ENCODE assay signal across 9 mouse cellular contexts in genomic region chr16:30503958-30504357, GRCm38 (mm10). TPM values are rescaled to one million over a fixed set of nuclear protein-coding genes. Genes with fewer than 3 reads are reported as not detected.
DNase-seq lines count a peak whose midpoint lies in the region; ATAC-seq and TF ChIP-seq lines count a peak whose summit lies in the region.
"Had no signal": no experiment of that assay in that cellular context is flagged by ENCODE, and none has a peak within 500 bp of the region (broad histone marks: within the 10 kb centered on the region; RNA-seq: fewer than 3 reads in every experiment).

No protein-coding gene starts in this region.

- TF ChIP-seq CTCF in left cerebral cortex, adult 2 months (IDR thresholded peaks at IDR 0.05) = peak; percentile 76
- peak; percentile 89 to 92 (median 92) for TF ChIP-seq CTCF in MEL (IDR thresholded peaks at IDR 0.05 in 2 of 3, conservative IDR thresholded peaks at IDR 0.05 in 1 of 3; ENCODE audit: control insufficient read depth in 1 of 3, insufficient read depth in 1 of 3, low read depth in 2 of 3, low read length in 3 of 3, poor library complexity in 1 of 3, severe bottlenecking in 1 of 3)

- peak overlapping the region; percentile 33; the same call in 1 of the 2 replicates for H3K4me2 ChIP-seq in liver, embryonic 12.5 days
- no peak overlapping the region for H3K4me2 ChIP-seq in neural tube, embryonic 11.5 days (ENCODE audit: low read depth)

- no peak for DNase-seq in left cerebral cortex, adult 2 months (ENCODE audit: extremely low spot score in 1 of 2, low spot score in 2 of 2)
- DNase-seq in left cerebral cortex, postnatal 36 days (ENCODE audit: low spot score in 2 of 2) = no peak
- DNase-seq in MEL (ENCODE audit: low read depth, low spot score) = peak; percentile 75
- DNase-seq in embryo, embryonic 9.5 days (ENCODE audit: extremely low spot score) = peak; percentile 71
- peak; percentile 60 for DNase-seq in neural tube, embryonic 11.5 days (ENCODE audit: low spot score)
- no peak for DNase-seq in left cerebral cortex, adult 8-10 months (ENCODE audit: low spot score in 2 of 2)

- H3K9me3 ChIP-seq in MEL (replicated peaks; ENCODE audit: insufficient read depth, low read length) = no peaks in the 10 kb centered on the region
- H3K9me3 ChIP-seq in liver, embryonic 12.5 days (replicated peaks) = no peaks in the 10 kb centered on the region
- H3K9me3 ChIP-seq in neural tube, embryonic 11.5 days (ENCODE audit: control insufficient read depth, low read length) = no peaks in the 10 kb centered on the region

- no peaks in the 10 kb centered on the region for H3K27me3 ChIP-seq in MEL (ENCODE audit: control insufficient read depth in 1 of 2, insufficient read depth in 2 of 2, low read length in 2 of 2)
- peaks cover 11% of the 10 kb centered on the region; the same call in 1 of the 2 replicates for H3K27me3 ChIP-seq in liver, embryonic 12.5 days (replicated peaks)
- H3K27me3 ChIP-seq in neural tube, embryonic 11.5 days (ENCODE audit: control insufficient read depth, insufficient read depth, low read length) = no peaks in the 10 kb centered on the region

- no peak for TF ChIP-seq EP300 in MEL (IDR thresholded peaks at IDR 0.05; ENCODE audit: low read depth in 1 of 2, low read length in 2 of 2)

- peak; percentile 96 for TF ChIP-seq RAD21 in MEL (IDR thresholded peaks at IDR 0.05; ENCODE audit: low read depth, low read length)

- ATAC-seq in hematopoietic stem cell, adult 5-6 weeks (replicated peaks in 1 of 2; ENCODE audit: insufficient read depth in 1 of 2, low FRiP score in 2 of 2, low TSS enrichment in 1 of 2, low read depth in 1 of 2, poor library complexity in 2 of 2, severe bottlenecking in 2 of 2) = peak; percentile 81 to 87
- peak; percentile 46; the same call in 1 of the 2 replicates for ATAC-seq in liver, embryonic 12.5 days
- no peak for ATAC-seq in neural tube, embryonic 11.5 days (ENCODE audit: insufficient read depth, low FRiP score, low TSS enrichment)

- no peak for TF ChIP-seq POLR2A in MEL (IDR thresholded peaks at IDR 0.05; ENCODE audit: control insufficient read depth in 1 of 2, insufficient read depth in 1 of 2, low read depth in 1 of 2, low read length in 2 of 2, poor library complexity in 1 of 2)

- H3K4me3 ChIP-seq in left cerebral cortex, adult 2 months = no peak overlapping the region
- H3K4me3 ChIP-seq in MEL (ENCODE audit: control insufficient read depth in 1 of 2, insufficient read depth in 1 of 2, low read depth in 2 of 2, low read length in 2 of 2) = peak overlapping the region in 1 of 2 experiments; percentile 28; a peak in 2 of 4 replicates
- no peak overlapping the region; the same call in 1 of the 2 replicates for H3K4me3 ChIP-seq in liver, embryonic 12.5 days
- H3K4me3 ChIP-seq in neural tube, embryonic 11.5 days (ENCODE audit: low read depth, low read length) = no peak overlapping the region
- H3K4me3 ChIP-seq: erythroblast, embryonic 14.5 days had no signal

- H3K27ac ChIP-seq in left cerebral cortex, adult 2 months = no peak overlapping the region
- H3K27ac ChIP-seq in MEL (ENCODE audit: control insufficient read depth, low read depth, low read length) = no peak overlapping the region
- H3K27ac ChIP-seq in liver, embryonic 12.5 days = no peak overlapping the region
- no peak overlapping the region for H3K27ac ChIP-seq in neural tube, embryonic 11.5 days (ENCODE audit: low read depth, low read length)

- intact Hi-C loops in left cerebral cortex, adult 2 months (cut with DNase I) = loop anchor here (1.0 kb wide), 1 partner anchor 130 kb away; no protein-coding TSS in a partner anchor
- intact Hi-C loops in left cerebral cortex, postnatal 36 days (cut with DNase I) = loop anchor here (2.0 to 10.0 kb wide), 2 partner anchors 129 to 249 kb away; no protein-coding TSS in a partner anchor

- peaks cover 0 to 7% of the 10 kb centered on the region in 2 experiments; a peak in 2 of 4 replicates for H3K36me3 ChIP-seq in MEL (ENCODE audit: control insufficient read depth in 1 of 2, insufficient read depth in 2 of 2, low read length in 2 of 2)
- no peaks in the 10 kb centered on the region for H3K36me3 ChIP-seq in liver, embryonic 12.5 days
- no peaks in the 10 kb centered on the region for H3K36me3 ChIP-seq in neural tube, embryonic 11.5 days (ENCODE audit: control insufficient read depth, insufficient read depth, low read length)

- 10% methylated on average over 15 of the region's 15 CpGs for WGBS in liver, embryonic 12.5 days (ENCODE audit: insufficient replicate concordance)
- 22% methylated on average over 15 of the region's 15 CpGs for WGBS in neural tube, embryonic 11.5 days

- H3K79me2 ChIP-seq in MEL (ENCODE audit: control insufficient read depth, insufficient read depth, low read length, poor library complexity) = no peaks in the 10 kb centered on the region

- peaks cover 0 to 11% of the 10 kb centered on the region in 2 experiments; a peak in 2 of 4 replicates for H3K4me1 ChIP-seq in MEL (ENCODE audit: control insufficient read depth in 1 of 2, insufficient read depth in 2 of 2, low read length in 2 of 2)
- peaks cover 43% of the 10 kb centered on the region for H3K4me1 ChIP-seq in liver, embryonic 12.5 days
- H3K4me1 ChIP-seq in neural tube, embryonic 11.5 days (ENCODE audit: control insufficient read depth, insufficient read depth, low read length) = no peaks in the 10 kb centered on the region

- H3K9ac ChIP-seq in MEL (ENCODE audit: control insufficient read depth, low read depth, low read length, poor library complexity, severe bottlenecking) = peak overlapping the region; percentile 65
- no peak overlapping the region for H3K9ac ChIP-seq in liver, embryonic 12.5 days
- no peak overlapping the region for H3K9ac ChIP-seq in neural tube, embryonic 11.5 days (ENCODE audit: low read length)

TF ChIP-seq in MEL, 35 proteins besides CTCF, POLR2A, EP300 and RAD21:
- peak; percentile 93 for TF ChIP-seq ZC3H11A (IDR thresholded peaks at IDR 0.05; ENCODE audit: low read depth, low read length)
- peak; percentile 93 for TF ChIP-seq SMC3 (IDR thresholded peaks at IDR 0.05; ENCODE audit: low read depth, low read length)
- TF ChIP-seq ZMIZ1 (IDR thresholded peaks at IDR 0.05; ENCODE audit: low read depth, low read length) = no peak

RNA-seq across cellular contexts. Expression of gene Tmem44, which starts 46.7 kb away (rescaled TPM):
- total RNA-seq in left cerebral cortex, adult 2 months (2021) = 10 to 100 TPM; 69.9 to 74.0 TPM
- 10 to 100 TPM; 68.1 to 71.7 TPM for total RNA-seq in left cerebral cortex, postnatal 36 days (2021)
- 0.46 and 0.50 TPM in 2 replicates for total RNA-seq in MEL (2012; rRNA removed)
- 1 to 10 TPM in 1 of 2 experiments, not detected in 1; 1.4 TPM for polyA plus RNA-seq in MEL (2012; ENCODE audit: insufficient read depth in 1 of 2, insufficient read length in 2 of 2, low read depth in 1 of 2, low replicate concordance in 2 of 2, missing spikeins in 1 of 2)
- total RNA-seq in hematopoietic stem cell, adult 5-6 weeks (2017) = 3.8 and 6.6 TPM in 2 replicates
- 1.5 and 1.7 TPM in 2 replicates for polyA plus RNA-seq in liver, embryonic 12.5 days (2016; fragmentation: Nextera tagmentation; extraction: Ambion mirVana)
- polyA plus RNA-seq in neural tube, embryonic 11.5 days (2014; fragmentation: Nextera tagmentation; extraction: Ambion mirVana) = 32.8 and 34.9 TPM in 2 replicates
- 10 to 100 TPM; 52.0 to 52.9 (median 52.4) TPM for total RNA-seq in left cerebral cortex, adult 8-10 months (2022)

Comparison
In these comparisons a context has a peak if more than half of its experiments do, and no peak if none do; other contexts are left out.
1. DNase-seq: peak in MEL (single experiment), embryo, embryonic 9.5 days (single experiment) and neural tube, embryonic 11.5 days (single experiment); none in left cerebral cortex, adult 2 months (0 of 2), left cerebral cortex, postnatal 36 days (0 of 2) and left cerebral cortex, adult 8-10 months (0 of 2).